ENCODE assay signal across 8 mouse cellular contexts in genomic region chr13:107954100-107954444, GRCm38 (mm10).
DNase-seq lines count a peak whose midpoint lies in the region; ATAC-seq and TF ChIP-seq lines count a peak whose summit lies in the region.

No protein-coding gene starts in this region.

- ATAC-seq in liver, embryonic 11.5 days (replicated peaks; ENCODE audit: low FRiP score): no peak; the same call in 1 of the 2 replicates

- TF ChIP-seq CTCF in thymus, adult 2 months (IDR thresholded peaks at IDR 0.05; ENCODE audit: borderline replicate concordance, control insufficient read depth, extremely low read depth, insufficient read depth, low read length, poor library complexity): no peak

- H3K36me3 ChIP-seq in heart, embryonic 10.5 days: no peaks in the 10 kb centered on the region
- H3K36me3 ChIP-seq in thymus, adult 2 months (ENCODE audit: control insufficient read depth, insufficient read depth, low read length): no peaks in the 10 kb centered on the region
- H3K36me3 ChIP-seq in liver, embryonic 11.5 days (ENCODE audit: control insufficient read depth, insufficient read depth, low read length): no peaks in the 10 kb centered on the region

- no peak overlapping the region for H3K4me2 ChIP-seq in liver, embryonic 11.5 days

- peak overlapping the region; percentile 56 for H3K27ac ChIP-seq in heart, embryonic 10.5 days
- no peak overlapping the region for H3K27ac ChIP-seq in thymus, adult 2 months (ENCODE audit: control insufficient read depth, insufficient read depth, low read length)
- H3K27ac ChIP-seq in liver, embryonic 11.5 days (ENCODE audit: low read depth, low read length): peak overlapping the region; percentile 10; the same call in 1 of the 2 replicates

- H3K4me3 ChIP-seq in heart, embryonic 10.5 days: no peak overlapping the region
- H3K4me3 ChIP-seq in thymus, adult 2 months (ENCODE audit: control insufficient read depth, insufficient read depth, low read length): no peak overlapping the region
- no peak overlapping the region for H3K4me3 ChIP-seq in liver, embryonic 11.5 days (ENCODE audit: low read depth, low read length)

- DNase-seq in heart, embryonic 10.5 days (ENCODE audit: low spot score): peak; percentile 74
- no peak for DNase-seq in heart, adult 11 months
- peak; percentile 5 for DNase-seq in thymus, postnatal 25 days
- DNase-seq in thymus, adult 2 months: no peak
- no peak for DNase-seq in liver, embryonic 11.5 days (ENCODE audit: low spot score)
- no peak for DNase-seq in B cell, adult 2 months
- DNase-seq in urinary bladder, postnatal 25 days (ENCODE audit: low spot score): no peak
- no peak for DNase-seq in kidney, adult 8-10 months

- no peak for TF ChIP-seq POLR2A in thymus, adult 2 months (IDR thresholded peaks at IDR 0.05; ENCODE audit: control insufficient read depth, extremely low read depth, insufficient read depth, low read length, poor library complexity)

- no peak overlapping the region for H3K9ac ChIP-seq in liver, embryonic 11.5 days (ENCODE audit: low read depth, low read length)

- H3K4me1 ChIP-seq in heart, embryonic 10.5 days: peaks cover 19% of the 10 kb centered on the region
- H3K4me1 ChIP-seq in thymus, adult 2 months (replicated peaks; ENCODE audit: control insufficient read depth, insufficient read depth, low read length): peaks cover 17% of the 10 kb centered on the region
- peaks cover 12% of the 10 kb centered on the region for H3K4me1 ChIP-seq in liver, embryonic 11.5 days (replicated peaks; ENCODE audit: control insufficient read depth, insufficient read depth, low read length)

- no peaks in the 10 kb centered on the region for H3K27me3 ChIP-seq in heart, embryonic 10.5 days (ENCODE audit: insufficient read depth, poor library complexity, severe bottlenecking)
- H3K27me3 ChIP-seq in thymus, adult 2 months (ENCODE audit: control insufficient read depth, insufficient read depth, low read length): no peaks in the 10 kb centered on the region
- no peaks in the 10 kb centered on the region for H3K27me3 ChIP-seq in liver, embryonic 11.5 days (replicated peaks; ENCODE audit: control insufficient read depth, insufficient read depth, low read length)

- no peaks in the 10 kb centered on the region for H3K9me3 ChIP-seq in heart, embryonic 10.5 days
- no peaks in the 10 kb centered on the region for H3K9me3 ChIP-seq in liver, embryonic 11.5 days (ENCODE audit: control insufficient read depth, low read length)

- WGBS in heart, embryonic 10.5 days: 31% methylated on average over 9 of the region's 9 CpGs
- WGBS in thymus, adult 2 months: 53% methylated on average over 9 of the region's 9 CpGs
- 25% methylated on average over 9 of the region's 9 CpGs for WGBS in liver, embryonic 11.5 days

Comparison
In these comparisons a context has a peak if more than half of its experiments do, and no peak if none do; other contexts are left out.
1. DNase-seq: peak in heart, embryonic 10.5 days (single experiment) and thymus, postnatal 25 days (single experiment); none in heart, adult 11 months (single experiment), thymus, adult 2 months (single experiment), liver, embryonic 11.5 days (single experiment), B cell, adult 2 months (0 of 2), urinary bladder, postnatal 25 days (single experiment) and kidney, adult 8-10 months (0 of 2).